Mouse (Mus musculus) common myeloid progenitor, adult 5-6 weeks (primary cell): Measurements from ENCODE around the gene Dip2b. TPM values are rescaled to one million over a fixed set of nuclear protein-coding genes. Genes with fewer than 3 reads are reported as not detected.

Experiments
- ATAC-seq: replicated peaks from 2 replicates; pipeline ENCODE4 v1.8.0; 2016; ENCODE audit warnings: low read depth, mild to moderate bottlenecking, moderate TSS enrichment, inconsistent platforms; ENCODE audit not compliant: poor library complexity, severe bottlenecking
- total RNA-seq: library from RNA; stranded (forward); fragments of 200-1000, 187-1606 nt; gene quantifications from 2 replicates; pipeline ENCODE4 v1.2.3, GENCODE M21; 2017

Gene Dip2b
- total RNA-seq, result 14.9 and 15.4 TPM in 2 replicates

DNA sequence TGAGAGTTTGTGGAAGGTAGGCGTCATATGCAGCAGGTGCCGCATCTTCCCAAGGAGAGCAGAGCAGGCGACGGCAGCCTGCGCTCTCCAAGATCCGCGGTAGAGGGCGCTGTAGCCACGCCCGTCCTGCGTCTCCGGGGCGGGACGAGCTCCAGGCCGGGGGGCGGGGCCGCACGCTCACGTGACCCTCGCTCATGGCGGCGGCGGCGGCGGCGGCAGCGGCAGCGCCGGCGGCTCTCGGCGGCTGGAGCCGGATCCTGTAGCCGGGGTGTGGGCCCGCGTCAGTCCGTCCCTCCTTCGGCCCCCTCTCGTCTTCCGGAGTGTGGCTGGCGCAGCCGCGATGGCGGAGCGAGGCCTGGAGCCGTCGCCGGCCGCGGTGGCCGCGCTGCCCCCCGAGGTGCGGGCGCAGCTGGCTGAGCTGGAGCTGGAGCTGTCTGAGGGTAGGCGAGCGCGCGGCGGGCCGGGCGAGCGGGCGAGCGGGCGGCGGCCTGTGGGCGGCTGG lies at the start of gene Dip2b:
Gene Dip2b (plus strand): TSS at position 195 of the 502 bp plus-strand sequence.
- peak; percentile 75 for ATAC-seq

DNA sequence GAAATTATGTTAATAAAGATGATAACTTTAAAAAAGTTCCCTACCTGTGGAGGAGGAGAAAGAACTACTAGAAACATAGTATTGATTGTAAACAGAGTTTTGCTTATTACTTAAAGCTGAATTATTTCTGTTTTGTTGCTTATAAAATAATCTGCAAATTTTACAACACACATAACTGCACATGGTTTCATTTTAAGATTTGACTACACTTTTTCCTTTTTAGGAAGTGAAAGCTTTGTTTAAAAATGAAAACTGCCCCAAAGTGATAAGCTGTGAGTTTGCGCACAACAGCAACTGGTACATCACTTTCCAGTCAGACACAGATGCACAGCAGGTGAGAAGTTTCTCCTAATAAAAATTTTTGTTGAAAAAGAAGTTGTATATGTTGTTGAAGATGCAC lies 45.4 kb upstream of the Dip2b start:
- ATAC-seq, result no peak

DNA sequence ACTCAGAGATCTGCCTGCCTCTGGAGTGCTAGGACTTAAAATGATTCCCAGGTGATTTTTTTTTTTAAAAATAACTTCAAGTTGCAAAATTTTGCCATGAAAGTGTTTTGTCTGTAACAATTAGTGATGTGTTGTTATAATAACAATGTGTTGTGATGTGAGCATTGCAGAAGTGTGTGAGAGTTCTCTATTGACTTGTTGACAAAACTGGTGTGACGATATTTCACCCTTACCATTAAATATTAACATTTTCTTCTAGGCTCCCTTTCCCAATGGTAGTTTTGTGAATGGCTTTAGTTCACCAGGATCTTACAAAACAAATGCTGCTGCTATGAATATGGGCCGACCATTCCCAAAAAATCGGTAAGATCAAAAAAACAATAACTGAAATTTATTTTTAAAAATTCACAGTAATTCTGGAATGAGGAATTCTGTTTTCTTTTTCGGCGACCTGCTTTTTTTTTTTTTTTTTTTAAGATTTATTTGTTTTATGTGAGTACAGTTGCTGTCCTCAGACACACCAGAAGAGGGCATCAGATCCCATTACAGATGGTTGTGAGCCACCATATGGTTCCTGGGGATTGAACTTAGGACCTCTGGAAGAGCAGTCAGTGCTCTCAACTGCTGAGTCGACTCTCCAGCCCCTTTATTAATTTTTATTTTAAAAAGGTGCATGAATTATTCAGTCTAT lies 41.2 kb upstream of the Dip2b start:
- no peak for ATAC-seq

DNA sequence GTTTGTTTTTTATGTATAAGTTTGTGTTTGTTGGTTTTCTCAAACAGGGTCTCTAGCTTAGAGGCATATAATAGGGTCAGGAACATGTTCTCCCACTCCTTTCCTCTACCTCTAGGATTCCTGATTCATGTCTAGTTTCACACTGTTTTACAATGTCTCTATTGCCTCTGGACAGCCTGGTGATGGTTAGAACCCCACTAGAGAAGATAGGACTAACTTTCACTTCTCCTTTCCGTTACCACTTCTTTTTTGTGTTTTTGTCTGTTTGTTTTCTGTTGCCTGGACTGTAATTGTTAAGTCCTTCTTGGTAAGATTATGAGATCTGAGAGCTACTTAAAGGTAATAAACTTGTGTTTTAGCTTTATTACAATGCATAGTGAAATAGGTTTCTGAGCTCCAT lies 39.1 kb upstream of the Dip2b start:
- ATAC-seq, result peak; percentile 54; the same call in 1 of the 2 replicates

DNA sequence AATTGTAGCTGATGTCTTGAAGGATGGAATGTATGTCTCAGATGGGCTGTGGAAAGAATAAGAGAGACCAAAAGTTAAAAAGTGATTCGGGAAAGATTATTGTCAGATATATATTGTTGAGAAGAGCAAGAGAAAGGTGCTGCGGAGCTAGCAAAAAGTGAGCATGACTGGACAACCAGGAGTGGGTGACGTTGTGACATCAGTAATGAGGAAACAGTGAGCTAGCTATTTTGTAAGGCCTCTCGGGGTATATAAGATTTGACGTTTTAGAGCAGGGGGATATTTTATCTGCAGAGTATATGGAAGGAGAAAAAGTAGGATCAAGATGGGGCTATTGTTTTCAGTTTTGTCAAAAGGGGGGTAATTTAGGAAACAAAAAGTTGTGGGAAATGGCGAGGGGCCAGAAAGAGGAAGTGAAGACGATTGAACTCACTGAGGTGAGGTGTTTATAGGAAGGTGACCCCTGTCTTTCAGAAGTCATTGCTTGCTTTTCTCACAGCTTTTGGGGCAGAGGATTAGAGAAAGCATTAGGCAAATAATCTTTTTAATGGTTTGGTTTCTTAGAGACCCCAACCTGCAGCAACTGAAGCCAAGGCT lies 33.7 kb upstream of the Dip2b start:
- no peak for ATAC-seq

DNA sequence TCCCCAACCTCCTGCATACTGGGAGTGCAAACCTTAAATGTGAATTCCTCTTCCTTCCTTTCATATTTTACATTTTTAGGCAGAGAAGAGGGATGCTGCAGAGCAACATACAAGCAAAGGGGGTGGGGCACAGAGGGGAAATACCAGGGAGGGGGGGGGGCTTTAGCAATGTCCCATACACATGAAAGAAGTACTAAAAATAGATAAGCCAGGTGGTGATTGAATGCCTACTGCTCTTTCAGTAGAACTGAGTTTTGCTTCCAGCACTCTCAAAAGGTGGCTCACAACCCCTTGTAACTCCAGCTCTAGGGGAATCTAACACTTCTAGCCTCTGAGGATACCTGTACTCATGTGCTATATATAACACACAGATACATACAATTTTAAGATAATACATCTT lies 32.3 kb upstream of the Dip2b start:
- no peak for ATAC-seq

DNA sequence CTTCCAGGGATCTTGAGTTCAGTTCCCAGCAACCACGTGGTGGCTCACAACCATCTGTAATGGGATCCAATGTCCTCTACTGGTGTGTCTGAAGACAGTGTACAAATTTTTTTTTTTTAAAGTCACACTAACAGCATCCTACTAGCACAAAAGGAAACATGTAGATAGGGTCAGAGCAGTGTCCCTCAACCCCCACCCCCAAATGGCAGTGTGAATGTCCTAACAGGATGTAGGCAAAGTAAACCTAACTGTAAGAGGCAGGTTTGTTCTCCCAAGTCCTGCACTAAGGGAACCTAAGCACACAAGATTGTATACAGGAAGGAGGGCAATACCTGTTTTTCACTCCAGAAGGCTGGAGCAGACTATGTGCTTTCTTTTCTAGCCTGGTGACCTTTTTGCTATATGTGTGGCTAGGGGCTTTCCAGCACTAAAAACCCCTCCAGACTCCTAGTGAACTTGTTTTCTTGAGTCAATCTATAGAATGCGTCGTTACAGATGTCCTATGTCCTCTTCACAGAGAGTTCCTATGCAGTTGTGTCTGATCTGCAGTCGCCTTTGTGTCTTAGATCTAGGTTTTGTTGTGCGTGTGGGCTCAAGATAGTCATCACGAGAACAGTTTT lies 20.1 kb upstream of the Dip2b start:
- no peak for ATAC-seq

DNA sequence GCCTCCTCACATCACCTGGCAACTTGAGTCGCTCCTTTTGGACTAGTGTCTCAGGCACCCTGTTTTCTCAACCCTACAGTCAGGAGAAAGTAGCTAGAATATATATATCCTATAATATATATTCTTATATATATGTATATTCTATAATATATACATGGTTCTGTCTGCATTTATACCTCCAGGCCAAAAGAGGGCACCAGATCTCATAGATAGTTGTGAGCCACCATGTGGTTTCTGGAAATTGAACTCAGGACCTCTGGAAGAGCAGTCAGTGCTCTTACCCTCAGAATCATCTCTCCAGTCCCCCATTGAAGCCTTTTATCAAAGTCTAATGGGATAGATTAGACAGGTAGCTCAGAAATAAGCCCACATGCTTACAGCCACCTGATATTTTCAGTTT lies 17.3 kb upstream of the Dip2b start:
- no peak for ATAC-seq

DNA sequence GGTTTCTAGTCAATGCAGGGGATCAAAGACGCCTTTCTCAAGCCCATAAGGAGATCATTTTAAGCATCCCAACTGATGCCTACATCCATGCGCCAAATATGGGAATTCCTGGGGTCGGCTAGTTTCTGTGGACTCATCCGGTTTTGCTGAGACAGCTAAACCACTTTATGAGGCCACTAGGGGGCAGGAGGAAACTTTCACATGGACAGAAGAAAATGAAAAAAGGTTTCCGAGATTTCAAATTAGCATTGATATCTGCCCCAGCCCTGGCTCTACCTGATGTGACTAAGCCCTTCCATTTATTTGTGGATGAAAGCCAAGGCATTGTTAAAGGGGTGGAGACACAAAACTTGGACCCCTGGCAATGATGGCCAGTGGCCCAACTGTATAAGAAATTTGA lies 15.5 kb upstream of the Dip2b start:
- peak; percentile 62 for ATAC-seq

DNA sequence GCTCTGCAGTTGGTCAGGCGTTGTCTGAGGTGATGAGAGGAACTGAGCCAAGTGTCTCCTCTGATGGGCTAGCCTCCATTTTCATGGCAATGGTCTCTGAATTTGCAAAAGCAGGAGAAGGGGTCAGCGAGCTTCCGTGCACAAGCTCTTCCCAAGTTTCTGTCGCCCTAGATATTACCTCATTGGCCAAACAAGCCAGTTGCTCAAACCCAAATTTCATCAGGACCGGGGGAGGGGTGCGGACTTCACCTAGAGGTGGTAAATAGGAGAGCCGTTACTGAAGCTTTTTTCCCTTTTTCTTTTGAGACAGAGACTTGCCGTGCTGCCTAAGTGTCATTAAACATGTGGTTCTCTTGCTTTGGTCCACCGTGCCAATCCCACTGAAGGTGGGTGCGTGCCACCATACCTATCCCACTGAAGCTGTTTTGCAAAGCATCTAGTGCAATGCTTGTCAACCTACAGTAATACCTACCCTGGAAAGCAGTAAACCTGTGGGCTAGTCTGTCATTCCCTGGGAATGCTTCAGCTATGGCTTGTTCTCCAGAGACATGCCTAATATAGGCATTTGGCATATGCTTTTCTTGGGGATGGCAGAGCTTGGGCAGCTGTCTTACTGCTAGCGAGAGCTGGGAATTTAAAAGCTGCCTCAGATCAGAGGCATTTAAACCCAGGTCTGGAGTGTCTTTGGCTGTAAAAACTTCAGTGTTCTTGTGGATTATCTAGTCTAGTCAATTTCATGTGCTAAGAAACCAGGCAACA lies 13.2 kb upstream of the Dip2b start:
- no peak for ATAC-seq

DNA sequence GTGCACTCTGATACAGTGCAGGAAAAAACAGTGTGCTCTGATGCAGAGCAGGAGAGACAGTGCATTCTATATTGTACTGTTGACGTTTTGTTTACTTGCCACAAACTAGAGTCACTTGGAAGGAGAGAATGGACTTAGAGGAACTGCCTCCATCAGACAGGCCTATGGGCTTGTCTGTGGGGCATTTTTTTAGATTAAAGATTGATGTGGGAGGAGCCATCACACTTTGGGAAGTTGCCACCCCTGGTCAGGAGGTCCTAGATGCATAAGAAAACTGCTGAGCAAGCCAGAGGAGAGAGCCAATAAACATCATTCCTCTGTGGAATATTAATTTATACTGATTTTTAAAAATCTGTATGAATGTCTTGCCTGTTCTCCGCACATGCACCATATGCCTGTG lies 10.3 kb upstream of the Dip2b start:
- 0 out of 2 replicates have a peak, but pooled peaks have one; percentile 25 for ATAC-seq

DNA sequence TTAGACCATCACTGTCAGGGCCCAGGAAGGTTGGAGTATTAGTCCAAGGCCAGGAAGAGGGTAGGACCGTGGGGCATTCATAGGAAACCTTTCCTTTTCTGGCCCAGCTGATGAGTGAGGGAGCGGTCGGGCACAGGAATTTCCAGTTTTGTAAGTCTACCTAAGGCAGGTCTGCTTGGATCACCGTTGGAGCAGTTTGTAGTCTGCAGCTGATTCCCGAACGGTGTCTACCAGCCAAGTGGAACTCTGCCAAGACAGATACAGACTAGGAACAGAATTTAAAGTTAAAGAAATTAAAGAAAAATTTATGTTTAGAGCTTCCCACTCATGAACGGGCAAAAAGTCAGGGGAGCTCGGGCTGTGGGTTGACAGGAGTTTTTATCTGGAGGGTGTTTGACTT lies 9.0 kb upstream of the Dip2b start:
- no peak for ATAC-seq

DNA sequence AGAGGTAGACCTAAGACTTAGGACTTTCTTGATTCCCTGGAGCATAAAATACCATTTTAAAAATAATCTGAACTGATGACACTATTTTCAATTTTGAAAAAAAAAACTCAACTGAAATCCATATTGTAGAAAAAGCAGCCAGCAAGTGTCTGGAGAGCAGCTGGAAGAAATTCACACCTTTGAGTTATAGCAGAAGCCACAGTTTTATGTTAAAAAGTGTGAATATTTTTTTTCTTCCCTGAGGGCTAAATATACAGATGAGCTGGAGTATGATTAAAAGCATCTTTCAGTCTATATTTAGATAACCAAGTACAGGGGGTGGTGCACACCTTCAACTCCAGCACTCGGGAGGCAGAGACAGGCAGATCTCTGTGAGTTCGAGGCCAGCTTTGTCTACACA lies 8.6 kb upstream of the Dip2b start:
- no peak for ATAC-seq

DNA sequence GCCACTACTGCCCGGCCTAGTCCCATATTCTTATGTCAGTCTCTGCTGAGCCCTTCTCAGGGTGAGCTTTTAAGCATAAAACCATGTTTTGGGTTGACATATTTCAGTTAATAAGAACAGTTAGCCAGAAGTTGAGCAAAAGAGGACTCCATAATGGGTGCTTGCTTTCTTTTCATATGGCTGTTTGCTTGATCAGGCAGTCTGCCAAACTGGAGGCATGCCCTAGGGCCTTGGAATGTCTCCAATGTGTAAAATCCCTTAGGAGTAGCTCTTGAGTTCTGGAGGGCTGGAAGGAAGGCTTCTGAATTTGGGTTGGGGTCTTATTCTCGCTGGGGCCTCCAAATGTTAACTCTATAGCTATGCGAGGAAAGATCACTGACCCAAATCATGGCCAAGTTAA lies 5.9 kb upstream of the Dip2b start:
- ATAC-seq, result no peak

DNA sequence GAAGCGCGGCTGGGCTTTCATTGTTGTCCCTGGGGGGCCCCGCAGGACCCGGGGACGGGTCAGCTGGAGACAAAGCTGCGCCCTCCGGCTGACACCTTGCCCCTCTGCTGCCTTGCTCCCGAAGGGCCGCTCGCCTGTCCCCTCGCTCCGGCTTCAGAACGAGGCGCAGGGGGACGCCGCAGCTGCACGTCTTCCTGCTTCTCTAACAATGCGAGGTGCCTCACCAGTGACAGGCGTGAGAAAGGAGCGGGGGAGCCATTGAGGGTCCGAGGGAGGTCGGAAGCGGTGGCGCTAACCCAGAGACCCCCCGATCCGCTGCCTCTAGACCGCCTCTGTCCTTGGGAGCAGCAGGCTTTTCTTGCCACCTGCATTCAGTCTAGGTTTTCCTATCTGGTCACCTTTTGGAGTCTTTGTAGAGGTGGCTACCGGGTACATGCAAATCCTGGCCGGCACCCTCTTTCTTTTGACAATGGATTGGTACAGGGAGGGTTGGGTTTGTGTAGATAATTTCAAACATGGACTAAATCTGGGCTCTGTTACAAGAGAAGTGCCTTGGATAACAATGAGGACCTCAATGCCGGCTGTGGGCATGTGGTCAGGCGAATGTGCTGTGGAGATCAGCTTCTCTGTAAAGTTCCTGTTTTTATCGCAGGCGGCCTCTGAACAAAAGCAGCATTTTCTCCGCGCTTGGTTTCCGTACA lies 687 bp downstream of the Dip2b start:
- peak; percentile 67 for ATAC-seq

DNA sequence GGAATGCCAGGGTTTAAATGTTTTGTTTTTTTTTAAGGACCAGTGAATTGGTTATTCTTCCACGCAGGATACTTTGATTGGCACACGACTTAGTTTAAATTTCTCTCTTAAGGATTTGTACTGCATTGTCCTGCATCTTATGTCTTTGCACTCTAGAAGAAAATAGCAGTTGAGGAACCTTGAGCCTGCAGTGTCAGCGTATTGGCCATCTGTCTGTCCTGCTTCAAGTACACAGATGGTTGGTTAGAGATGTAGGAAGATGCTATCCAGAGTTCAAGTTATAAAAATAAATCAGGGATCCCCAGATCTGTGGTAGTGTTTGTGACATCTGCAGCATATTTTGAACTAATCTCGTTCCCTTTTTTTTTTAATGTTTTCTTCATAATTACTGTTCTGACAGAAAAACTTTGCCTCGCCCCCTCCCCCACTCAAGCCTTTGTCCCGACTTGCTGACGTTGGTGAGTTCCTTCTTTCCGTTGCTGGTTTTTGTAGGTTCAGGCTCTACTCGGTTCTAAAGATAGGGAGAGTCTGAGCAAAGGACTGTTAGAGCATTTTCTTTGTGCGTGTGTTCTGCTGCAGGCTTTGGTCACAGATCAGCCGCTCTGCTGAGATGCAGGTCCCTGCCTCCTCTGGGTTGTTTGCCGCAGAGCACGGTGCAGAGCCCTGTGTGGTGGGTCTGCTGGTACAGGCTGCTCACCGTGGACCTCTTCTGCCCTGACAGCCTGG lies 2.2 kb downstream of the Dip2b start:
- ATAC-seq, result no peak

DNA sequence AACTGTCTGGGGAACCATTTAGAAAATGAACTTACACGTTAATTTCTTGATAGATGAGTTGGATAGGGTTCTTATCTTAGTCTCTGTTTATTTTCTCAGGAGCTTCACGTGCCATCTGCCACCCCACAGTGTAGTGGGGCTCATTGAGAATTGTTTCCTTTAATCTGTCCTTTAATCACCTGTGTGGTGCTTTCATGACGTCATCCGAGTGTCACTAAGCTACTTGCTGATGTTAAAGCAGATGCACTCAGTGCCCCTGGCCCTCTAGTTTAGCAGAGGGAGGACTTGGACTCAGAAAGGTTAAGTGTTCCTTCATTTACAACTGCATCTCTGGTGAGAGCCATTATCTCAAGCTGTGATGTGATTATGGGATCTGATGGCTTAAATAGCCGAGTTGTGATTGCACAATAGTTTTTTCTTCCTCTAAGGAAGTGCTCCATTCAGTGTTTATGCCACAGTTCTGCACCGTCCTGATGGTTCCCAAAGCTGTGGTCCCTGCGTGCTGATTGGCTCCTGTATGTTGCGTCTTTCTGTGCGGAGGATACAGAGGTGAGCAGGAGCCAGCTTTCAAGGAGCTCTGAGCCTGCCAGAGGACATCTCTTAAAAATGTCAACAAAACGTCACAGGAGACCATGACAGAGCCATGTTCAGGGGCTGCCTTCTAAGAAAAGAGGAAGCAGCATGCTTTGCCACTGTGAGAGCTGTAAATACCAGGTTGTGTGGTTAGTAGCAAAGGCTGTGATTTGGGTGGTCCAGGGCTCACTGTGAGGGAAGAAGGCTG lies 3.0 kb downstream of the Dip2b start:
- ATAC-seq, result peak; percentile 60

DNA sequence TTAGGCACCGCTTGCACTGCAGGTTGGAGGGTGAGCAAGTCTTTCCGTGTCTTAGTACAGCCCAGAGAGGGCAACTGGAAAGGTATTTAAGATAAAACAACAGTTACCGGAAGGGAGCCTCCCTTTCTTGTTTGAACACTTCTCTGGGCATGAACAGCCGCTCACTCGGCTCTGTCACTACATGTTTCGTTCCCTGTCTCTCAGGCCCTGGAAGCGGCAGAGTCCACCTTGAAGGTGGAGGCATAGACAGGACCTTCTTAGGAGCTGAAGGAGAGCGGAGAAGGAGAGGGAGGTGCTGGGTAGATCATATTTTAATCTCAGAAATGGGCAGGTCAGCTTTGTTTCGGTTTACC lies 3.6 kb downstream of the Dip2b start:
- ATAC-seq, result no peak

DNA sequence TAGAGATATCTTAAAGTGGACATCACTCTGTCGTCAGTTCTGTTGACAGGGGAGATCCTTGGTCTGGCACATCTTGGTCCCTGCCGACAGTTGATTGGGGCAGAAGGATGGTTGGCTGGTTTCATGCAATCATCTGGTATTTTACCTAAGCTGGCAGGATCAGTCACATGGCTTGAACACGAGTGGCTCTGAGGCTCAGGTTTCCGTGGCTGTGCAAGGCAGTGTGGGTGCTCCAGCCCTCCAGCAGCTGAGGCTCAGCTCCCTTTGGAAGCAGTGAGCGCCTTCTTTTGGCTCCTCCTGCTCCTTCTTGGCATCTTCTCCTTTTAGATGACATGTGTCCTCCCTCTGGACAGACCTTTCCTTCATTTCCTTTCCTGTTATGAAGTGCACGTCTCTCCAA lies 7.1 kb downstream of the Dip2b start:
- ATAC-seq, result no peak
